Mouse (Mus musculus): Measurements from ENCODE around the gene Manf. TPM values are rescaled to one million over a fixed set of nuclear protein-coding genes. Genes with fewer than 3 reads are reported as not detected.

Manf gene
- polyA plus RNA-seq, 1 experiment from 2014 or later = 281 TPM

- Histone ChIP-seq H3K4me1 (0 out of 2 replicates have a peak, but pooled peaks cover 3% of the 10 kb centered on the region), H3K9ac (peak overlapping the region; percentile 95), H3K27me3 (no peaks in the 10 kb centered on the region), H3K36me3 (no peaks in the 10 kb centered on the region), H3K9me3 (replicated peaks) (no peaks in the 10 kb centered on the region), H3K4me3 (replicated peaks) (peak overlapping the region; percentile 92), H3K4me2 (replicated peaks) (peak overlapping the region; percentile 60), H3K27ac (replicated peaks) (peak overlapping the region; percentile 95)
- ATAC-seq (ENCODE audit: insufficient number of reproducible peaks, low FRiP score, low TSS enrichment, low read depth) = peak; percentile 80
- under 1% methylated on average over 32 of the region's 32 CpGs for WGBS
Measured at GRCm38 (mm10) chr9:106822381-106823104, 69.2 kb downstream of the Manf start.

DNA sequence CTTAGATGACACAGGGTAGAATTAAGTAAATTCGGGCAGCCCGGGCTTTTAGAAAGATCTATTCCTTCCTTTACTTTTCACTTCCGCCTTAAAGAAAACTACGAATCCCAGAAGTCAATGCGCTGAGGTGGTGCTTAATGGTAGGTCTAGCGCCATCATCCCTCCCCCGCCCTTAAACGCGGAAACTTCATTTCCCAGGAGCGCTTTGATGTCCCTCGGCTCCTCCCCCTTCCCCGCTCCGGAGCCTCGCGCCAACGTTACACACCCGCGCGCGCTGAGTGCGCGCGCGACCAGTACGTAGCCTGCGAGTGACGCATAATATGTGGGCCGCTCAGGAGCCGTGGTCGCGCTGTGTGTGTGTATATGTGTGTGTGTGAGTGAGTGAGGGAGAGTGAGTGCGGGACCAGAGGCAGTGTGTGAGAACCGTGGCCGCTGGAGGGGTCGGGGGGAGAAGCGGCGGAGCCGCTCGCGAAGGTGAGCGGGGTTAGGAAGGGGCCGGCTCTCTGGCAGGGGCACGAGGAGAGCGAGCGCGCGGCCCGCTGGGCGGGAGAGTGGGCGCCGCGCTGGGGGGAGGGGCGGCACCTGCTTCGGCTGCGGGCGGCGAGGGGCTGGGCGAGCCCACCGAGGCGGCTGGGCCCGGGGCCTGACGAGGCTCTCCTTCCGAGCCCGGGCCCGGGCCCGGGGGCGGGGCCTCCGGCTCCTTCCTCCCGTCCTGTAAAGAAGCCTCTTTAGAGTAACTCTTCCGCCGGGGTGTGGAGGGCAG lies 70.0 kb downstream of the Manf start, which contains the start of gene Dcaf1:
Dcaf1 (plus strand) TSS at position 257 of the 763 bp plus-strand sequence.
- Histone ChIP-seq H3K36me3 (no peaks in the 10 kb centered on the region), H3K4me1 (0 out of 2 replicates have a peak, but pooled peaks cover 3% of the 10 kb centered on the region), H3K4me2 (replicated peaks) (peak within 1 kb of the TSS; percentile 60), H3K9ac (peak within 1 kb of the TSS; percentile 95), H3K4me3 (replicated peaks) (peak within 1 kb of the TSS; percentile 92), H3K27ac (replicated peaks) (peak within 1 kb of the TSS; percentile 95), H3K9me3 (replicated peaks) (no peaks in the 10 kb centered on the region), H3K27me3 (no peaks in the 10 kb centered on the region)
- ATAC-seq (ENCODE audit: insufficient number of reproducible peaks, low FRiP score, low TSS enrichment, low read depth) = peak; percentile 98
- under 1% methylated on average over 55 of the region's 71 CpGs for WGBS

DNA sequence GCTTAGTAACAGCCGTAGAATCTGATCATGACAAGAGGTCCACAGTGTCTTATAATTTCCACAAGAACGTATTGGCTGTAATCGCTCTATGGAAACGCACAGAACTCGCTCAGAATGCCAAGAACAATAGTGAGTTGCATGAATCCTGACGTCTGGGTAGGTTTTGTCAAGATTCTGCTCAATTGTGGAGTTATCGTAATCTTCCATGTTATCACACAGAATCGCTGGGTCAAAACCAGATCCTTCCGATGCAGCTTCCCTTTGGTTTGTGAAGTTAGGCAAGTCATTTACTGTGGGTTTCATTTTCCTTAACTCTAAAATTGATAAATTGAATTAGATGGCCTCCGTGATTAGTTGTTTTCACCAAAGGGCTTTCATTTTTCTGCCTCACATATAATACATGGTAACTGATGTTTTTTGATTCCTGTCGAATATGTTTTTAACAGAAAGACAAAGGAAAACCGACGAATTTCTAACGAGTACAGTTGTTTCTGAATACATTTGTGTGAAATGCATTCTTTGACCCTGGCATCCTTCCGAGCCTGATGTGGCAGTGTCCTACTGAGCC lies 70.6 kb downstream of the Manf start:
- H3K27ac ChIP-seq (replicated peaks) = peak overlapping the region; percentile 44; the same call in 1 of the 2 replicates
- H3K4me3 ChIP-seq (replicated peaks) = peak overlapping the region; percentile 92
- H3K4me1 ChIP-seq = 0 out of 2 replicates have a peak, but pooled peaks cover 3% of the 10 kb centered on the region
- H3K4me2 ChIP-seq (replicated peaks) = peak overlapping the region; percentile 52
- H3K9ac ChIP-seq = 0 out of 2 replicates have a peak overlapping the region, but pooled peaks have one; percentile 37
- no peaks in the 10 kb centered on the region for H3K9me3 ChIP-seq (replicated peaks)
- ATAC-seq (ENCODE audit: insufficient number of reproducible peaks, low FRiP score, low TSS enrichment, low read depth) = no peak
- H3K27me3 ChIP-seq = no peaks in the 10 kb centered on the region
- H3K36me3 ChIP-seq = no peaks in the 10 kb centered on the region
- 48% methylated on average over 15 of the region's 15 CpGs for whole genome bisulfite sequencing

- Histone ChIP-seq H3K9ac (no peak overlapping the region), H3K9me3 (replicated peaks) (no peaks in the 10 kb centered on the region), H3K27me3 (no peaks in the 10 kb centered on the region), H3K36me3 (no peaks in the 10 kb centered on the region), H3K4me1 (0 out of 2 replicates have a peak, but pooled peaks cover 3% of the 10 kb centered on the region), H3K4me3 (replicated peaks) (no peak overlapping the region), H3K27ac (replicated peaks) (no peak overlapping the region), H3K4me2 (replicated peaks) (no peak overlapping the region)
- 89% methylated on average over 1 of the region's 1 CpGs for WGBS
- ATAC-seq (ENCODE audit: insufficient number of reproducible peaks, low FRiP score, low TSS enrichment, low read depth) = no peak
Measured at GRCm38 (mm10) chr9:106819201-106819600, 72.6 kb downstream of the Manf start.

DNA sequence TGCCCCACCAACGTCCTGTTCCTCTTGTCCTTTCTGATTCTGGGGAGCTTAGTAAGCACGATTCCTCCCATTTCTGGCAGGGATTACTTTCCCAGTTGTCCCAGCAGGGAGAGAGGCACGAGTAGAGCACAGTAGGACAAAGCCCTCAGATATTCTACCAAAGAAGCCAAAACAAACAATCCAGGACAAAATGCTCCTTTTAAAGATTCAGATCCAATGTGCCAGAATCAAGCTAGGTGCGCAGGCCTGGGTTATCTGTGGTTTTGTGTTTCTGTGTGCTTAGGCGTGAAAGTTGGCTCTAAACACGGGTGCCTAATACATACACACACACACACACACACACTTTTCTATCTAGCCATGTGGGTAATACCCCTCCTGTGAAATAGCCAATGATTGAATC lies 73.6 kb downstream of the Manf start:
- no peak for ATAC-seq (ENCODE audit: insufficient number of reproducible peaks, low FRiP score, low TSS enrichment, low read depth)
- Histone ChIP-seq H3K4me3 (replicated peaks) (no peak overlapping the region), H3K4me1 (0 out of 2 replicates have a peak, but pooled peaks cover 3% of the 10 kb centered on the region), H3K4me2 (replicated peaks) (no peak overlapping the region), H3K36me3 (no peaks in the 10 kb centered on the region), H3K27ac (replicated peaks) (no peak overlapping the region), H3K9ac (no peak overlapping the region), H3K27me3 (no peaks in the 10 kb centered on the region), H3K9me3 (replicated peaks) (no peaks in the 10 kb centered on the region)
- 76% methylated on average over 6 of the region's 6 CpGs for WGBS

DNA sequence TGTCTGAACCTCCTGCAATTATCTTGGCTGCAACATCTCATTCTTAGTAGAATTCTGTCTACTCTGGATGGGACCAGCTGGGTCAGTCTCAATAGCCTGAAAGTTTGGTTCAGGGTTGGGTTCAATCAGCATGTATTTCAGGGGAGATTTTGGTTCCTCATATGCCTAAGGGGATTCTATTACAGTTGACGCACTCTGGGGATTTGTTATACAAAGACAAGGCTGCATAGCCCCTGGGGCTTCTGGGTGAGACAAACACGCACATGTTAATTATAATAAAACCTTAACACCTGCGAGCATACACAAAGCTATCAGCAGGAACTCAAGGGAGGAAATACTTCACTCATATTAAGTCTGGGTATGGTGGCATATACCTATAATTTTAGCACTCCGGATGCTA lies 85.3 kb downstream of the Manf start:
- no peak overlapping the region for H3K4me3 ChIP-seq (replicated peaks)
- H3K27me3 ChIP-seq = no peaks in the 10 kb centered on the region
- no peak; the same call in 1 of the 2 replicates for ATAC-seq (ENCODE audit: insufficient number of reproducible peaks, low FRiP score, low TSS enrichment, low read depth)
- H3K9ac ChIP-seq = no peak overlapping the region
- no peak overlapping the region for H3K4me2 ChIP-seq (replicated peaks)
- peaks cover 7% of the 10 kb centered on the region; the same call in 1 of the 2 replicates for H3K9me3 ChIP-seq (replicated peaks)
- H3K36me3 ChIP-seq = no peaks in the 10 kb centered on the region
- no peak overlapping the region for H3K27ac ChIP-seq (replicated peaks)
- WGBS = 66% methylated on average over 4 of the region's 4 CpGs
- no peaks in the 10 kb centered on the region for H3K4me1 ChIP-seq

DNA sequence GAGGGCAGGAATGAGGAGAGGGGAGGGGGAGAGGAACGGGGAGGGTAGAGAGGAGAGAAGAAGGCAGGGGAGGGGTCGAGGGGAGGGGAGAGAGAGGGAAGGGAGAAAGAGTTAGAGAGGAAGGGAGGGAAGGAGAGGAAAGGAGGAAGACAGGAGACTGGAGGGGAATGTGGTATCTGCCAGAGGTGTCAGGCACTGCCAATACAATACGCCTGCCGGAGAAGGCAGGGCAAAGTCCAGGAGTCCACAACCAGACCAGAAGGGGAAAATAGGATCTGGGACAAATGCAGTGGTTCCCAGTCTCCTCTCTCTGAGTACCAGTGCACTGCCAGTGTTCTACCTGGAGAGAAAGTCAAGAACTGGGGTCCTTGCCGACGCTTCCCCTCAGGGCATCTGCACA lies 100.9 kb downstream of the Manf start:
- H3K4me3 ChIP-seq (replicated peaks) = no peak overlapping the region
- no peaks in the 10 kb centered on the region for H3K9me3 ChIP-seq (replicated peaks)
- peaks cover 12% of the 10 kb centered on the region for H3K4me1 ChIP-seq
- 60% methylated on average over 6 of the region's 6 CpGs for WGBS
- no peaks in the 10 kb centered on the region for H3K27me3 ChIP-seq
- no peak overlapping the region for H3K9ac ChIP-seq
- no peak overlapping the region for H3K27ac ChIP-seq (replicated peaks)
- H3K36me3 ChIP-seq = no peaks in the 10 kb centered on the region
- H3K4me2 ChIP-seq (replicated peaks) = no peak overlapping the region
- ATAC-seq (ENCODE audit: insufficient number of reproducible peaks, low FRiP score, low TSS enrichment, low read depth) = no peak

- peak overlapping the region; percentile 100 for H3K4me3 ChIP-seq (replicated peaks)
- WGBS = 13% methylated on average over 10 of the region's 10 CpGs
- H3K4me2 ChIP-seq (replicated peaks) = peak overlapping the region; percentile 81
- no peaks in the 10 kb centered on the region for H3K27me3 ChIP-seq
- H3K9ac ChIP-seq = peak overlapping the region; percentile 100
- H3K9me3 ChIP-seq (replicated peaks) = no peaks in the 10 kb centered on the region
- no peaks in the 10 kb centered on the region for H3K36me3 ChIP-seq
- H3K27ac ChIP-seq (replicated peaks) = peak overlapping the region; percentile 91; the same call in 1 of the 2 replicates
- ATAC-seq (ENCODE audit: insufficient number of reproducible peaks, low FRiP score, low TSS enrichment, low read depth) = no peak
- H3K4me1 ChIP-seq = peaks cover 12% of the 10 kb centered on the region
Measured at GRCm38 (mm10) chr9:106789363-106789762, 102.4 kb downstream of the Manf start.

GRCm38 (mm10) chr9:106788812-106789321 lies 102.9 kb downstream of the Manf start, which contains the start of gene Rad54l2:
Rad54l2 (minus strand) TSS chr9:106789194.
- Histone ChIP-seq H3K27ac (replicated peaks) (peak within 1 kb of the TSS; percentile 91), H3K4me2 (replicated peaks) (peak within 1 kb of the TSS; percentile 81), H3K4me1 (peaks cover 12% of the 10 kb centered on the region), H3K36me3 (no peaks in the 10 kb centered on the region), H3K27me3 (no peaks in the 10 kb centered on the region), H3K4me3 (replicated peaks) (peak within 1 kb of the TSS; percentile 100), H3K9ac (peak within 1 kb of the TSS; percentile 100), H3K9me3 (replicated peaks) (no peaks in the 10 kb centered on the region)
- under 1% methylated on average over 47 of the region's 49 CpGs for WGBS
- ATAC-seq (ENCODE audit: insufficient number of reproducible peaks, low FRiP score, low TSS enrichment, low read depth) = peak; percentile 85

All from embryonic facial prominence, embryonic 15.5 days (tissue).